19 mouse cellular contexts compared by ENCODE assay signal in genomic region chr3:137057911-137058260, GRCm38 (mm10).
DNase-seq lines count a peak whose midpoint lies in the region; ATAC-seq and TF ChIP-seq lines count a peak whose summit lies in the region.
"Had no signal": no experiment of that assay in that cellular context is flagged by ENCODE, and none has a peak within 500 bp of the region (broad histone marks: within the 10 kb centered on the region; RNA-seq: fewer than 3 reads in every experiment).

No protein-coding gene starts in this region.

- H3K4me3 ChIP-seq in forebrain, embryonic 12.5 days (replicated peaks) = no peak overlapping the region
- H3K4me3 ChIP-seq in hindbrain, postnatal 0 days (ENCODE audit: low read length) = no peak overlapping the region
- H3K4me3 ChIP-seq: liver, embryonic 15.5 days; neural tube, embryonic 12.5 days had no signal

- H3K4me1 ChIP-seq in forebrain, embryonic 12.5 days = peaks cover 13% of the 10 kb centered on the region; the same call in 1 of the 2 replicates
- H3K4me1 ChIP-seq in hindbrain, postnatal 0 days (ENCODE audit: insufficient read depth, low read length) = 0 out of 2 replicates have a peak, but pooled peaks cover 4% of the 10 kb centered on the region
- H3K4me1 ChIP-seq: liver, embryonic 15.5 days had no signal

- no peak overlapping the region for H3K4me2 ChIP-seq in forebrain, embryonic 12.5 days
- H3K4me2 ChIP-seq in hindbrain, postnatal 0 days (ENCODE audit: low read depth, low read length) = no peak overlapping the region
- H3K4me2 ChIP-seq: heart, embryonic 11.5 days; liver, embryonic 15.5 days; neural tube, embryonic 12.5 days had no signal

- no peaks in the 10 kb centered on the region for H3K9me3 ChIP-seq in forebrain, embryonic 12.5 days
- H3K9me3 ChIP-seq in hindbrain, postnatal 0 days (ENCODE audit: low read length) = no peaks in the 10 kb centered on the region
- H3K9me3 ChIP-seq: liver, embryonic 15.5 days; neural tube, embryonic 12.5 days had no signal

- H3K9ac ChIP-seq in forebrain, embryonic 12.5 days = no peak overlapping the region
- no peak overlapping the region for H3K9ac ChIP-seq in hindbrain, postnatal 0 days (replicated peaks; ENCODE audit: low read length)
- H3K9ac ChIP-seq: liver, embryonic 15.5 days; neural tube, embryonic 12.5 days had no signal

- peak overlapping the region; percentile 86 for H3K27ac ChIP-seq in forebrain, embryonic 12.5 days
- H3K27ac ChIP-seq in hindbrain, postnatal 0 days = peak overlapping the region; percentile 33; the same call in 1 of the 2 replicates
- H3K27ac ChIP-seq: liver, embryonic 15.5 days; neural tube, embryonic 12.5 days had no signal

- DNase-seq in frontal cortex, postnatal 10 days (ENCODE audit: low spot score in 2 of 2) = no peak
- peak; percentile 12 to 37 for DNase-seq in left cerebral cortex, adult 9 months (ENCODE audit: low spot score in 2 of 2)
- no peak for DNase-seq in left cerebral cortex, adult 8-10 months (ENCODE audit: low spot score in 2 of 2)
- DNase-seq in hindbrain, postnatal 0 days (ENCODE audit: low spot score) = no peak
- no peak for DNase-seq in yolk sac, embryonic 10.5 days (ENCODE audit: low spot score)
- DNase-seq in natural killer cell, adult 2 months (ENCODE audit: low spot score in 2 of 2) = no peak
- DNase-seq: adrenal gland, adult 8-10 months; heart, postnatal 10 days; kidney, adult 2 months; right cerebral cortex, postnatal 14 days; thymus, adult 18-20 months had no signal

- no peaks in the 10 kb centered on the region for H3K36me3 ChIP-seq in forebrain, embryonic 12.5 days (replicated peaks)
- no peaks in the 10 kb centered on the region for H3K36me3 ChIP-seq in hindbrain, postnatal 0 days (ENCODE audit: insufficient read depth, low read length)
- H3K36me3 ChIP-seq: liver, embryonic 15.5 days; neural tube, embryonic 12.5 days had no signal

- ATAC-seq in frontal cortex, adult (ENCODE audit: low TSS enrichment) = peak; percentile 14; the same call in 1 of the 2 replicates
- ATAC-seq in forebrain, embryonic 12.5 days (ENCODE audit: low FRiP score) = no peak
- no peak for ATAC-seq in hindbrain, postnatal 0 days
- ATAC-seq: CD4-positive, CD25-positive, alpha-beta regulatory T cell, adult 4 months; inflammation-experienced regulatory T-cells, adult 6 months; Patski had no signal

- TF ChIP-seq CTCF in hindbrain, postnatal 0 days (IDR thresholded peaks at IDR 0.05; ENCODE audit: low read depth) = no peak

- WGBS in forebrain, embryonic 12.5 days = 53% methylated on average over 4 of the region's 4 CpGs
- WGBS in hindbrain, postnatal 0 days = 78% methylated on average over 4 of the region's 4 CpGs

- no peaks in the 10 kb centered on the region for H3K27me3 ChIP-seq in forebrain, embryonic 12.5 days
- no peaks in the 10 kb centered on the region for H3K27me3 ChIP-seq in hindbrain, postnatal 0 days (ENCODE audit: insufficient read depth, low read length)
- H3K27me3 ChIP-seq: liver, embryonic 15.5 days; neural tube, embryonic 12.5 days; Patski had no signal

Comparison
In these comparisons a context has a peak if more than half of its experiments do, and no peak if none do; other contexts are left out.
1. DNase-seq: peak in left cerebral cortex, adult 9 months (2 of 2); none in frontal cortex, postnatal 10 days (0 of 2), left cerebral cortex, adult 8-10 months (0 of 2), hindbrain, postnatal 0 days (single experiment), yolk sac, embryonic 10.5 days (single experiment) and natural killer cell, adult 2 months (0 of 2).